Mouse (Mus musculus): ENCODE results near the gene Oxsm. TPM values are rescaled to one million over a fixed set of nuclear protein-coding genes. Genes with fewer than 3 reads are reported as not detected.

The Oxsm gene
- polyA plus RNA-seq, 1 experiment from 2014 or later: 3.7 TPM

DNA sequence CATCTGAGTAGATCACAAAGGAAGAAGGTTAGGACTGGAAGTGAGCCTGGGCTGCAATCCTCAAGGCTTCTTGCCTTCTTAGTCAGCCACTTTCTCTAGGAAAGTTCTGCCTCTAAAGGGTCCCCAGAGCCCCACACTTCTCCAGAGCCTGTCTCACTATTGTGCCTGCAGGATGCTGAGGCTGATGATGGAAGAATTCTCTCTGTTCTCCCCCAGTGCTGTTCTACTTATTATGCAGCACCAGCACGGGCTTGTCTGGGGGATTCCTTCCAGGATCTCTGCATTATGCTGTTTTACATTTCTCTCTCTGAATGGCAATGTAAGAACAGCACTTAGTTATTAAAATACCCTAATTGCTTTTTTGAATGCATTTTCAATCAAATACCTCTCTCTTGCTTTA is 16.1 kb downstream of the Oxsm start:
- Histone ChIP-seq H3K4me1 (replicated peaks) (no peaks in the 10 kb centered on the region), H3K4me3 (replicated peaks) (no peak overlapping the region), H3K9me3 (no peaks in the 10 kb centered on the region), H3K4me2 (replicated peaks) (no peak overlapping the region), H3K27me3 (replicated peaks) (no peaks in the 10 kb centered on the region), H3K9ac (no peak overlapping the region), H3K36me3 (no peaks in the 10 kb centered on the region), H3K27ac (no peak overlapping the region)
- no peak for ATAC-seq
- 43% methylated on average over 1 of the region's 1 CpGs for WGBS

DNA sequence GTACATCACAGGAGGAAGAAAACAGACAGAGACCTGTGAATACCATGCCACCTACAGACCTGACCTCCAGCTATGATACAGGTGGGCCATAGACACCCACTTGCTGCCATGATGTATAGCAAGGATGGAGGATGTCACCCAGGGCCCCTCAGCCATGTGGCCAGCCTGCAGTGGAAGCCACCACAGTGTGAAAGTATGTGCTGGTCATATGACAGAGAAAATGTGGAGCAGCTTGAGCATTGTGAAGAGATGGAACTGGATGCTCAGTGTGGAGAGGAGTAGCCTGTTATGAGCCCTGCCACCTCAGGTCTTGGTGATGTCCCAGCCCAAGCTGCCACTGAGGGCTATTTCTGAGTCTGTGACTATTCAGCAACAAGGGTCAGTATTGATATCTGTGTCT is 19.0 kb downstream of the Oxsm start:
- Histone ChIP-seq H3K27me3 (replicated peaks) (no peaks in the 10 kb centered on the region), H3K4me2 (replicated peaks) (no peak overlapping the region), H3K27ac (no peak overlapping the region), H3K9ac (no peak overlapping the region), H3K4me3 (replicated peaks) (no peak overlapping the region), H3K36me3 (no peaks in the 10 kb centered on the region), H3K9me3 (no peaks in the 10 kb centered on the region), H3K4me1 (replicated peaks) (no peaks in the 10 kb centered on the region)
- ATAC-seq: no peak

DNA sequence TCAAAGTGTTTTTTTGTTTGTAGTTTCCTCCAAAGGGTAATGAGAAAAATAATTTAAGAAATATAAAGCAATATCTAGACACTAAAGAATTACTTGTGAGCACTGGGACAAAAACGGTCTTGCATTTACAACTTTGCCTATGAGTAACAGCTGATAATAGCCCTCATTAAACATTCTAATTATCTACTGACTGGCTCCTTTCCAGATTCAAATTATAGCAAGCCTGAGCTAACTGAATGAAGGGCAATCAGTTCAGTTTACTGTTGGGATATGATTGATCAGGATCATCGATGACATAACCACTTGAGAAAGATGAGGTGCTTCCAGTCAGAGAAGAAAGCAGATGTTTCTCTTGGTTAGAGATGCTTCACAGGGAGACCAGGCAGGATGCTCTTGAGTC is 20.2 kb downstream of the Oxsm start:
- WGBS: 69% methylated on average over 2 of the region's 2 CpGs
- H3K36me3 ChIP-seq: no peaks in the 10 kb centered on the region
- H3K4me2 ChIP-seq (replicated peaks): no peak overlapping the region
- no peaks in the 10 kb centered on the region for H3K4me1 ChIP-seq (replicated peaks)
- H3K9me3 ChIP-seq: no peaks in the 10 kb centered on the region
- ATAC-seq: no peak
- no peaks in the 10 kb centered on the region for H3K27me3 ChIP-seq (replicated peaks)
- H3K9ac ChIP-seq: no peak overlapping the region
- H3K4me3 ChIP-seq (replicated peaks): no peak overlapping the region
- no peak overlapping the region for H3K27ac ChIP-seq

DNA sequence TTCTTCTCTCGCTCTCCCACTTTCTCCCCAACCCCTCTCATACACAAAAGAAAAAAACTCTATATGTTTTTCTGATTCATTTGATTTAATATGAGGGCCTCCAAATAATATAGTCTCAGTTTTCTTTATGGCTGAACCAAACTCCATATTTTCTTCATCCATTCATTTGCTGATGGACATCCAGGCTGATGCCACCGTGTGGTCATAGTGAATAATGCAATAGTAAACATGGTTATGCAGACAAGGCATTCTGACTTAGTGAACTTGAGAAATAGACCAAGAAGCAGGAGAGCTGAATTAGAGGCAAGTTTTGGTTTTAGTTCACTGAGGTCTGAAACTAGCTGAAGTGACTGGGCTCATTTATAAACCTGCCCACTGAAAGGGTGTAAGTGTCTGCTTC is 30.6 kb downstream of the Oxsm start:
- H3K4me1 ChIP-seq (replicated peaks): no peaks in the 10 kb centered on the region
- H3K9me3 ChIP-seq: no peaks in the 10 kb centered on the region
- H3K27me3 ChIP-seq (replicated peaks): no peaks in the 10 kb centered on the region
- no peaks in the 10 kb centered on the region for H3K36me3 ChIP-seq
- no peak for ATAC-seq
- 53% methylated on average over 2 of the region's 2 CpGs for WGBS
- no peak overlapping the region for H3K4me2 ChIP-seq (replicated peaks)
- H3K9ac ChIP-seq: no peak overlapping the region
- H3K27ac ChIP-seq: no peak overlapping the region
- no peak overlapping the region for H3K4me3 ChIP-seq (replicated peaks)

DNA sequence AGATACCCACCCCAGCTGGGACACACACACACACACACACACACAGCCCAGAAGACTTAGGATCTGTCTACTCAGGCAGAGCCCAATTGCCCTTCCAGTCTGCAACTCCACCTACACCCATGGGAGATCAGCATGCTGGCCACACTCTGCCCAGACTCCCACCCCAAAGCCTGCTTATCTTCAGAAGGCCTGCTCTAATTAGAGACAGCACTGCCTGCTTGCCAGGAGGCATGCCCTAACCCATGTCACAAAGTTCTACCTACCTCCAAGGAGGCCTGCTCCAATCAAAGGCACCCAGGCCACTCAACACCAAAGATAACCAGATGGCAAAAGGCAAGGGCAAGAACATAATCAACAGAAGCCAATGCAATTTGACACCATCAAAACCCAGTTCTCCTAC is 41.9 kb downstream of the Oxsm start:
- no peak for ATAC-seq
- no peak overlapping the region for H3K27ac ChIP-seq
- H3K36me3 ChIP-seq: no peaks in the 10 kb centered on the region
- H3K4me3 ChIP-seq (replicated peaks): no peak overlapping the region
- H3K27me3 ChIP-seq (replicated peaks): no peaks in the 10 kb centered on the region
- H3K9ac ChIP-seq: no peak overlapping the region
- H3K9me3 ChIP-seq: no peaks in the 10 kb centered on the region
- no peaks in the 10 kb centered on the region for H3K4me1 ChIP-seq (replicated peaks)
- H3K4me2 ChIP-seq (replicated peaks): no peak overlapping the region

DNA sequence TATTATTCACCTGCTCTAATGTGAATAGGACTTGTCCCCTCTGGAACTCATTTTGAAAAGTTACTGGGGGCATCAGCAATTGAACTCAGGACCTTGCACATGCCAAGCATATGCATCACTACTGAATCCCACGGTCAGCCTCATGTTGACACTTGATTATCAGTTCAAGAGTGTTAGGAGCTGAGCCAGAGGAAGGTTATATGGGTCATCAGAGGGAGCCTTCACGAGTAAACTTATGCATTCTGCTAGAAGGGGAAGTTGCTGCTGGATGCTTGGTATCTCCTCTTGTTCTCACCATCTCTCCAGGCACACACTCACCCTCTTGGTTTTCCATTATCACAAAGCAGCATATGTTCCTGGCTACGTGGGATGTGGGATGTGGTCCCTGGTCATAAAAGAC is 47.9 kb downstream of the Oxsm start:
- ATAC-seq: no peak
- H3K27ac ChIP-seq: no peak overlapping the region
- no peak overlapping the region for H3K4me2 ChIP-seq (replicated peaks)
- no peaks in the 10 kb centered on the region for H3K27me3 ChIP-seq (replicated peaks)
- H3K9ac ChIP-seq: no peak overlapping the region
- no peaks in the 10 kb centered on the region for H3K4me1 ChIP-seq (replicated peaks)
- no peak overlapping the region for H3K4me3 ChIP-seq (replicated peaks)
- H3K36me3 ChIP-seq: no peaks in the 10 kb centered on the region
- no peaks in the 10 kb centered on the region for H3K9me3 ChIP-seq
- WGBS: 38% methylated on average over 3 of the region's 3 CpGs

DNA sequence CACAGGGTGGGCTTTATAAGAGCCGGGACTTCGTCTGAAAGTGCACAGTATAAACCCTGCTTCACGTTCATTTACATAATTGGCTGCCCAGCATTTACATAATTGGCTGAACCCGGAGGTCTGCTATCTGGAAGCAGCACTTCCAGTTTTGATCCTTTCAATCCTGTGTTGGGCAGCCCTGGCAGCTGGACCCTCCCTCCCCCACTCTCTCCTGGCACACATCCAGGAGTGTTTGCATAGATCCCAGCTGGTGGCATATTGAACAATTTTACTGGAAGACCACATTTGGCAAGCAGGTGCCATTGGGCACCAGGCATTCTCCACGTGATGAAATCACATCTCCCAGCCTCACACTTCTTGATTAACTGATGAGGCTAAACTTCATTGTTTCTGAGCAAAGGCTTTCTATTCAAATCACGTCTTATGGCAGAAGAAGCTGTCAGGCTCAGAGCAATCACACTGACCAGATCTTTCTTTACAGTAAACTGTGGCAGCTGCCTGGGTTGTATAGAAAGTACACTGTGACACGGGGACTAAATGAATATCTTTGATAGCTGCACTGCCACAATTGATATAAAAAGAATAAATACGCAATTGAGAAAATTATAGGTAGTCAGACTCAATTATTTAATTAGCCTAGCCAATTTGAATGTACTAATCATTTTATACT is 48.5 kb downstream of the Oxsm start:
- H3K9me3 ChIP-seq: no peaks in the 10 kb centered on the region
- no peaks in the 10 kb centered on the region for H3K36me3 ChIP-seq
- no peak overlapping the region for H3K4me3 ChIP-seq (replicated peaks)
- no peak overlapping the region for H3K4me2 ChIP-seq (replicated peaks)
- no peak overlapping the region for H3K27ac ChIP-seq
- peak; percentile 45; the same call in 1 of the 2 replicates for ATAC-seq
- no peak overlapping the region for H3K9ac ChIP-seq
- no peaks in the 10 kb centered on the region for H3K4me1 ChIP-seq (replicated peaks)
- 36% methylated on average over 8 of the region's 8 CpGs for WGBS
- no peaks in the 10 kb centered on the region for H3K27me3 ChIP-seq (replicated peaks)

DNA sequence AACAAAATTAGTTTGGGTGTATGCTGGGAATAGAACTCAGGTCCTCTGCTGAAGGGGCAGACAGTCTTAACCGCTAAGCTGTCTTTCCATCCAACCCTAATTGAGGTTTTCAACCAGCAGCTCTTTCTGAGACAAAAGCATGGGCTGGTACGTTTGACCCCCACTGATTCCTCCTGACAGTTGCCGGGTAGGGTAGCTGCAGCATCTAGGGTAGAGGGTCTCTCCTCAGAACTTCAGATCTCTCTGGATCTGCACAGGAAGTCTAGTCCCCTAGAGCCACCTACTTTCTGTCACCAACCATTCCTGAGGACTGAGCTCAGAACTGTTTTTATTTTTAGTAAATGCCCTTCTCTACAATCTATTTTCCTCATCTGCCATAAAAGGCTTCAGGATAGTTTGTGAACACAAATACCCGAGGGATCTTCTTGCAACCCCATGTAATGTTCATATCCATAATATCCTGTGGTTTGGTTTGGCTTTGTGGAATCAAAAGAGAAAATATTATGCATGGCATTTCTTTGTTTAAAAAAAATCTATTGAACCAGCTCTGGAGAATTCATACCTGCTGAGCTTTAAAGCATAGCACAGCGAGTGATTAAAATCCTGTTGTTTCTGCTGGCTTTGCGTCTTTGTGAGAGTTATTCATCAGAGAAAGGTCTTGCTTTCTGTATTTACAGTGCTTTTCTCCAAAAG is 49.2 kb downstream of the Oxsm start:
- Histone ChIP-seq H3K27me3 (replicated peaks) (no peaks in the 10 kb centered on the region), H3K4me1 (replicated peaks) (no peaks in the 10 kb centered on the region), H3K4me3 (replicated peaks) (no peak overlapping the region), H3K4me2 (replicated peaks) (no peak overlapping the region), H3K27ac (no peak overlapping the region), H3K36me3 (no peaks in the 10 kb centered on the region), H3K9me3 (no peaks in the 10 kb centered on the region), H3K9ac (no peak overlapping the region)
- WGBS: 60% methylated on average over 6 of the region's 6 CpGs
- no peak for ATAC-seq

DNA sequence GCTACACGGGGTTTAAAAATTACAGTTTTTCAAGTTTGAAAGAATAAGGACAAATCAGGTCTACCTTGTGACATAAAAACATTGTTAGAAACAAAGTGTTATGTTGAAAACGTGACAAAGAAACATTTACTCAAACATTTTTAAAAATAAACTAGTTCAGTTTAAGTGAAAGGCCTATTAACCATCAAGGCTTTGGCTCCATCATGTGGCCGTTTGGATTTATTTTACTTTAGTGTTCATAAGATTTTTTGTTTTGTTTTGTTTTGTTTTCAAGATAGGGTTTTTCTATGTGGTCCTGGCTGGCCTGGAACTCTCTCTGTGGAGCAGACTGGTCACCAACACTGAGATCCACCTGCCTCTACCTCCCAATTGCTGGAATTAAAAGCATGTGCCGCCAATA is 53.1 kb downstream of the Oxsm start:
- no peaks in the 10 kb centered on the region for H3K4me1 ChIP-seq (replicated peaks)
- no peaks in the 10 kb centered on the region for H3K36me3 ChIP-seq
- H3K27ac ChIP-seq: no peak overlapping the region
- no peaks in the 10 kb centered on the region for H3K9me3 ChIP-seq
- WGBS: 50% methylated on average over 4 of the region's 4 CpGs
- H3K4me2 ChIP-seq (replicated peaks): no peak overlapping the region
- no peak overlapping the region for H3K4me3 ChIP-seq (replicated peaks)
- H3K9ac ChIP-seq: no peak overlapping the region
- ATAC-seq: no peak
- H3K27me3 ChIP-seq (replicated peaks): no peaks in the 10 kb centered on the region

DNA sequence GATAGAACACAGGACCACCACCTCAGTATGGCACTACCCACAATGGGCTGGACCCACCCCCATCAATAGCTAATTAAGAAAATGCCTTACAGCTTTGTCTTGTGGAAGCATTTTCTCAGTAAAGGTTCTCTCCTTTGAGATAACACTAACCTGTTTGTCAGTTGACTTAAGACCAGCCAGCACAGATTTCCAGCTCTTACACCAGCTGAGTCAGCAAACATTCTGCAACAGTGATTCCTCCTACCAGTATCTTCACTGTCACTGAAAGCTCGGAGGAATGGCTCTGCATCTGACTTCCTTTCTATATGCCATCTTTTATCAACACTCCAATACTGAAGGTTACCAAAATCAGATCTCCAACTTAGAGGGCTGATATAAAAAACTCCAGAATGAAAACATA is 54.1 kb downstream of the Oxsm start:
- WGBS: 56% methylated on average over 1 of the region's 1 CpGs
- no peaks in the 10 kb centered on the region for H3K9me3 ChIP-seq
- H3K9ac ChIP-seq: no peak overlapping the region
- ATAC-seq: no peak
- no peaks in the 10 kb centered on the region for H3K27me3 ChIP-seq (replicated peaks)
- H3K4me3 ChIP-seq (replicated peaks): no peak overlapping the region
- H3K27ac ChIP-seq: no peak overlapping the region
- no peaks in the 10 kb centered on the region for H3K4me1 ChIP-seq (replicated peaks)
- no peaks in the 10 kb centered on the region for H3K36me3 ChIP-seq
- no peak overlapping the region for H3K4me2 ChIP-seq (replicated peaks)

DNA sequence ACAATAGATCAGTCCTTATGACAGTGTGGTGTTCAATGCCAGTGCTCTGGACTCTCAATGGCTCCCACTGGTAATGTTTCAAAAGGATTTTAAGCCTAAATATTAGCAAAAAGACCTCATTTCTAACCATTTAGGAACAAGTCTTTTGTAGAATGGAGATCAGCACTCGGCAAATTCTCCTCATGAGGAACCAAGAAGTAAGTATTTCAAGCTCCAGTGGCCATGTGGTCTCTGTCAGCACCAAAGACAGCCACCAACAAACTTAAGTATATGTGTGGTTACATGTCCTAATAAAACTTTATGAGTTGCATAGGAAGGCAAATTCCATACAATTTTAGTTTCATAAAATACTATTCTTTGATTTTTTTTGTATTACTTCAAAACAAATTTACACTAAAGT is 55.5 kb downstream of the Oxsm start:
- no peak overlapping the region for H3K9ac ChIP-seq
- WGBS: 84% methylated on average over 1 of the region's 1 CpGs
- no peak for ATAC-seq
- no peaks in the 10 kb centered on the region for H3K4me1 ChIP-seq (replicated peaks)
- H3K36me3 ChIP-seq: no peaks in the 10 kb centered on the region
- no peaks in the 10 kb centered on the region for H3K9me3 ChIP-seq
- no peaks in the 10 kb centered on the region for H3K27me3 ChIP-seq (replicated peaks)
- no peak overlapping the region for H3K4me2 ChIP-seq (replicated peaks)
- no peak overlapping the region for H3K27ac ChIP-seq
- no peak overlapping the region for H3K4me3 ChIP-seq (replicated peaks)

DNA sequence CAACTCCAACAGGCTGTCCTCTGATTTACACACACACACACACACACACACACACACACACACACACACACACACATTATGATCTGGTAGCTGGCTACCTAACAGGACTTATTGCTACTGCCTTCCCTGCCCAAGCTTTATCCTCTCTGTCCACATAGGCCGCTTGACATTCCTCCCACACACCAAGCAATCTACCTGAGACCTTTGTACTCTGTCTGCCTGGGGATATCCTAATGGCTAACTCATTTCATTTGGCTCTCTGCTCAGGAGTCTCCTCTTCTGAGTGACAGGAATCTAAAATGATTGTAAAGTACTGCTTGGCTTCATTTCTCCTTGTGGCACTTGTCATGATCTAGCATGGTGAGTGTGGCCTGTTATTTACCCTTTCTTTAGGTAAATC is 60.5 kb downstream of the Oxsm start:
- peak; percentile 94 for ATAC-seq
- no peak overlapping the region for H3K4me2 ChIP-seq (replicated peaks)
- H3K4me3 ChIP-seq (replicated peaks): no peak overlapping the region
- no peaks in the 10 kb centered on the region for H3K27me3 ChIP-seq (replicated peaks)
- WGBS: 53% methylated on average over 1 of the region's 1 CpGs
- no peak overlapping the region for H3K27ac ChIP-seq
- no peak overlapping the region for H3K9ac ChIP-seq
- no peaks in the 10 kb centered on the region for H3K36me3 ChIP-seq
- H3K4me1 ChIP-seq (replicated peaks): no peaks in the 10 kb centered on the region
- H3K9me3 ChIP-seq: no peaks in the 10 kb centered on the region

Measured in intestine, embryonic 15.5 days (tissue).